Mouse (Mus musculus) kidney, adult 2 months (tissue): Measurements from ENCODE around the gene Zdhhc13.

Experiments
- CTCF ChIP-seq: fragments of 200-500 bp; conservative IDR thresholded peaks from 2 replicates; pipeline ENCODE4 v1.5.1; 2011; ENCODE audit warnings: low read depth, mild to moderate bottlenecking, control low read depth, low read length, moderate library complexity, mixed read lengths; ENCODE audit not compliant: insufficient read depth, insufficient read length
- POLR2A ChIP-seq: fragments of 200-500 bp; IDR thresholded peaks from one replicate; pipeline ENCODE4 v1.6.1; 2011; ENCODE audit warnings: low read depth, low read length, control low read depth

GRCm38 (mm10) chr7:48851529-48852104, 62.8 kb downstream of the Zdhhc13 start:
- TF ChIP-seq CTCF (no peak), POLR2A (no peak)
